Mouse (Mus musculus): ENCODE measurements around the gene Padi1. TPM values are rescaled to one million over a fixed set of nuclear protein-coding genes. Genes with fewer than 3 reads are reported as not detected.
A peak's percentile ranks its signal among the peaks of the same experiment; 100 is the strongest.

The Padi1 gene
- polyA plus RNA-seq, 1 experiment from 2014 or later = 0.19 TPM

DNA sequence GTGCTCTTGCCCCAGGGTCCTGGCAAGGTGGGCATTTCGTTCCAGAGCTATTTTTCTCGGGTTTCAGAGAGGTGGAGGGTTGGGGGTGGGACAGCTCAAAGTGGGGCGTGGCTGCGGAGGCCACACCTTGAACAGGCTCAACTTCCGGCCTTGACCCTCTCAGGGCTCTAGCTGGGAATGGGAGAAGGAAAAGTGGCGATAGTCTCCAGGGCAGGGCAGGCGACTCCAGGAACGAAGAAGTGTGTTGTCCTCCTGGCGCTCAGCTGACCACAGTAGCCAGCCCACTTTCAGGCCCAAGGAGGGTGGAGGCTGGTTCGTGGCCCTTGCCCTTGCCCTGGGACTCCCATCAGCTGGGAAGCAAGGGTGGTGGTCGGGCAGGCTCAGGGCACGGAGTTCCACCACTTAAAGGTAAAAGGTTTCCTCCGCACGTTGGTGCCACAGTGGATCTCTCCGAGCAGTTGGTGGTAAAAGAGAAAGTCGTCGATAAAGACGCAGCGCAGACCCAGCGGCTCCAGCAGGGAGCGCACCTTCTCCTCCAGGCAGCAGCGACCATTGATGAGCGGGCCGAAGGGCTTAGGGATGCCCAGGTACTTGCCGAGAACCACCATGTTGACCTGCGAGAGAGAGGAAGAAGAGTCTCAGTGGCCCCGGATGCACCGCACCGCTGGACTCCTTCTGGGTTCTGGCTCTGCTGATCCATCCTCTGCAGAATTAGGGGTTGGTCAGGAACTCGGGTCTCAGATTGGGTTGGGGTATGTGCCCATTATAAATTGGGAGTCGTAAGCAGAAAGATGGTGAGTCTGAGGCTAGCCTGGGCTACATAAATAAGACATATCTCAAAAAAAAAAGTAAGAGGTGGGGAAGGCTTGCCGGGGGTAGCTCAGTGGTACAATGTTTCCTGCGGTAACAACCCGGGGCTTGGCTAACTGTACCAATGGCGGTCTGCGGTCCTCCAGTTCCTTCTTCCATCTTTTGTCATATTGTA, 31.0 kb downstream of the Padi1 start:
- ATAC-seq (ENCODE audit: low FRiP score) = no peak
- Histone ChIP-seq H3K4me3 (peak overlapping the region; percentile 25), H3K36me3 (no peaks in the 10 kb centered on the region), H3K4me2 (replicated peaks) (peak overlapping the region; percentile 49), H3K9me3 (replicated peaks) (no peaks in the 10 kb centered on the region), H3K27me3 (peaks cover 8% of the 10 kb centered on the region), H3K4me1 (0 out of 2 replicates have a peak, but pooled peaks cover 18% of the 10 kb centered on the region), H3K9ac (no peak overlapping the region; the same call in 1 of the 2 replicates), H3K27ac (peak overlapping the region; percentile 45; the same call in 1 of the 2 replicates)
- 24% methylated on average over 36 of the region's 36 CpGs for WGBS

GRCm38 (mm10) chr4:140813358-140814185, 32.0 kb downstream of the Padi1 start:
- H3K4me3 ChIP-seq = 0 out of 2 replicates have a peak overlapping the region, but pooled peaks have one; percentile 25
- no peak for ATAC-seq (ENCODE audit: low FRiP score)
- no peak overlapping the region for H3K27ac ChIP-seq
- peaks cover 8% of the 10 kb centered on the region for H3K27me3 ChIP-seq
- H3K9me3 ChIP-seq (replicated peaks) = no peaks in the 10 kb centered on the region
- H3K9ac ChIP-seq = no peak overlapping the region
- 28% methylated on average over 13 of the region's 13 CpGs for WGBS
- peak overlapping the region; percentile 49 for H3K4me2 ChIP-seq (replicated peaks)
- H3K4me1 ChIP-seq = 0 out of 2 replicates have a peak, but pooled peaks cover 18% of the 10 kb centered on the region
- no peaks in the 10 kb centered on the region for H3K36me3 ChIP-seq

DNA sequence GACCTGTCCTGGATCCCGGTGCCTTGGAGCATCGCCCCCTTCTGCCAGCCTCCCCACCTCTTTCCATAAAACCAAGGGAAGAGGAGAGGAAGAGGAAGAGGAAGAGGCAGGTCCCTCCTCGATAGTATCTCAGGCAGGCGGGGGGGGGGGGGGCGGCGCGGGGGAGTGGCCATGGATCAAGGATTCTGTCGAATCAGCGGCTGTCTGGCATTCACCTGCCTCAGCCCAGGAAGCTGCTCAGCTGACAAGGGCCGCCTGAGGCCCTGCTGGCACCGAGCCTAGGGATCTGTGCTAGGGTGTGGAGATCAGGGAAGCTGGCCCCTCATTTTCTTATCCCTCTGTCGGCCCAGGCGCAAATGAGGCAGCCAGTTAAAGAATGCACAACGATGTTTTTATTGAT, 33.0 kb downstream of the Padi1 start:
- no peak overlapping the region for H3K4me3 ChIP-seq
- no peak overlapping the region for H3K27ac ChIP-seq
- 41% methylated on average over 13 of the region's 14 CpGs for WGBS
- no peak for ATAC-seq (ENCODE audit: low FRiP score)
- H3K9me3 ChIP-seq (replicated peaks) = no peaks in the 10 kb centered on the region
- H3K9ac ChIP-seq = no peak overlapping the region
- no peak overlapping the region for H3K4me2 ChIP-seq (replicated peaks)
- 0 out of 2 replicates have a peak, but pooled peaks cover 18% of the 10 kb centered on the region for H3K4me1 ChIP-seq
- no peaks in the 10 kb centered on the region for H3K36me3 ChIP-seq
- H3K27me3 ChIP-seq = peaks cover 8% of the 10 kb centered on the region

- Histone ChIP-seq H3K4me1 (0 out of 2 replicates have a peak, but pooled peaks cover 18% of the 10 kb centered on the region), H3K27me3 (peaks cover 8% of the 10 kb centered on the region), H3K4me3 (no peak overlapping the region), H3K27ac (no peak overlapping the region), H3K9ac (no peak overlapping the region), H3K4me2 (replicated peaks) (no peak overlapping the region), H3K36me3 (no peaks in the 10 kb centered on the region), H3K9me3 (replicated peaks) (no peaks in the 10 kb centered on the region)
- 79% methylated on average over 8 of the region's 8 CpGs for WGBS
- no peak for ATAC-seq (ENCODE audit: low FRiP score)
These were observed 33.4 kb downstream of the Padi1 start for GRCm38 (mm10) chr4:140812191-140812590.

GRCm38 (mm10) chr4:140810458-140811260, 34.9 kb downstream of the Padi1 start, which contains the start of gene Padi3:
TSS of gene Padi3 (minus strand) at chr4:140810648.
- Histone ChIP-seq H3K9ac (no peak within 1 kb of the TSS), H3K27me3 (peaks cover 8% of the 10 kb centered on the region), H3K4me3 (no peak within 1 kb of the TSS), H3K27ac (no peak within 1 kb of the TSS), H3K36me3 (no peaks in the 10 kb centered on the region), H3K4me1 (0 out of 2 replicates have a peak, but pooled peaks cover 8% of the 10 kb centered on the region), H3K4me2 (replicated peaks) (no peak within 1 kb of the TSS), H3K9me3 (replicated peaks) (no peaks in the 10 kb centered on the region)
- 75% methylated on average over 16 of the region's 16 CpGs for WGBS
- ATAC-seq (ENCODE audit: low FRiP score) = no peak; the same call in 1 of the 2 replicates

GRCm38 (mm10) chr4:140809118-140809517, 36.5 kb downstream of the Padi1 start:
- Histone ChIP-seq H3K4me3 (no peak overlapping the region), H3K36me3 (no peaks in the 10 kb centered on the region), H3K9me3 (replicated peaks) (no peaks in the 10 kb centered on the region), H3K4me1 (0 out of 2 replicates have a peak, but pooled peaks cover 5% of the 10 kb centered on the region), H3K4me2 (replicated peaks) (no peak overlapping the region), H3K27me3 (0 out of 2 replicates have a peak, but pooled peaks cover 2% of the 10 kb centered on the region), H3K27ac (no peak overlapping the region), H3K9ac (no peak overlapping the region)
- no peak for ATAC-seq (ENCODE audit: low FRiP score)
- WGBS = 85% methylated on average over 8 of the region's 8 CpGs

- Histone ChIP-seq H3K9me3 (replicated peaks) (no peaks in the 10 kb centered on the region), H3K4me1 (no peaks in the 10 kb centered on the region), H3K4me2 (replicated peaks) (no peak overlapping the region), H3K27ac (no peak overlapping the region), H3K4me3 (no peak overlapping the region), H3K27me3 (0 out of 2 replicates have a peak, but pooled peaks cover 6% of the 10 kb centered on the region), H3K9ac (no peak overlapping the region), H3K36me3 (no peaks in the 10 kb centered on the region)
- no peak for ATAC-seq (ENCODE audit: low FRiP score)
- 88% methylated on average over 9 of the region's 9 CpGs for WGBS
These were observed 41.0 kb downstream of the Padi1 start for GRCm38 (mm10) chr4:140804601-140805000.

DNA sequence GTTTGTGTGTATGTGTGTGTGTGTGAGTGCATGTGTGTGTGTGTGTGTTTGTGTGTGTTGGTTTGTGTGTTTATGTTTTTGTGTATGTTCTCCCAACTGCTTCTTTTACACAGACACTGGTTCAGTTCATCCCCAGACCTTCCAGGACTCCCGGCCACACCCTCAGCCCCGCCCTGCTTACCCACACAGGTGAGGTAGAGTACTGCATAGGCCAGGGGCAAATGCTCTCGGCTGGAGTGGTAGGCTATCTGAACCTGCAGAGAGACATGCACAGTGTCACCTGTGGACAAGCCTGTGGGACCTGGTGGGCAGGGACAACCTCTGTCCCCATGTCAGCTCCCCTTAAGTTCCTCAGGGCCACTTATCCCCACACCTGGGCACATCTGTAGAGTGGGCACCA, 44.2 kb downstream of the Padi1 start:
- Histone ChIP-seq H3K9ac (no peak overlapping the region), H3K9me3 (replicated peaks) (no peaks in the 10 kb centered on the region), H3K36me3 (no peaks in the 10 kb centered on the region), H3K4me1 (no peaks in the 10 kb centered on the region), H3K4me3 (no peak overlapping the region), H3K27me3 (0 out of 2 replicates have a peak, but pooled peaks cover 6% of the 10 kb centered on the region), H3K4me2 (replicated peaks) (no peak overlapping the region), H3K27ac (no peak overlapping the region)
- ATAC-seq (ENCODE audit: low FRiP score) = no peak
- 74% methylated on average over 3 of the region's 3 CpGs for WGBS

- Histone ChIP-seq H3K4me1 (0 out of 2 replicates have a peak, but pooled peaks cover 2% of the 10 kb centered on the region), H3K36me3 (no peaks in the 10 kb centered on the region), H3K4me2 (replicated peaks) (no peak overlapping the region), H3K9me3 (replicated peaks) (no peaks in the 10 kb centered on the region), H3K27ac (no peak overlapping the region), H3K9ac (no peak overlapping the region), H3K4me3 (no peak overlapping the region), H3K27me3 (0 out of 2 replicates have a peak, but pooled peaks cover 5% of the 10 kb centered on the region)
- 79% methylated on average over 3 of the region's 3 CpGs for WGBS
- no peak for ATAC-seq (ENCODE audit: low FRiP score)
These were observed 48.8 kb downstream of the Padi1 start for GRCm38 (mm10) chr4:140796786-140797185.

DNA sequence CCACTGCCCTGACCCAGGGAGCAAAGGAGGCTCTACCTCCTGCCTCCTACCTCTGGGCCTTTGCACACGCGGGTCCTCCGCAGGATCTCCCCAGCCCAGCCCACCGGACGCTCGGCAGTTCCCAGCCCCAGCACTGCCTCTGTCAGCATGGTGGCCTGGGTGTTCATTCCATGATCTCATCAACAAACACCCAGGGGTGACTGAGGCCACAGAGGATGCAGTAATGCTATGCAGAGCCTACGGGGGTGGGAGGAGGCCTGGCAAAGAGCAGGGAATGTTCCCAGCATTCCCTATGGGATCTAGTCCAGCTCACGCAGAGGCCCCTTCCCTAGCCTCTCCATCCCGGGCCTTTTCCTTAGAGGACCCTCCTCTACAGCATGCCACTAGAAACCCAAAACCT, 50.9 kb downstream of the Padi1 start:
- no peak overlapping the region for H3K9ac ChIP-seq
- no peak overlapping the region for H3K4me2 ChIP-seq (replicated peaks)
- no peak for ATAC-seq (ENCODE audit: low FRiP score)
- 0 out of 2 replicates have a peak, but pooled peaks cover 5% of the 10 kb centered on the region for H3K27me3 ChIP-seq
- no peaks in the 10 kb centered on the region for H3K9me3 ChIP-seq (replicated peaks)
- no peak overlapping the region for H3K4me3 ChIP-seq
- H3K36me3 ChIP-seq = no peaks in the 10 kb centered on the region
- 0 out of 2 replicates have a peak, but pooled peaks cover 2% of the 10 kb centered on the region for H3K4me1 ChIP-seq
- H3K27ac ChIP-seq = no peak overlapping the region
- 86% methylated on average over 9 of the region's 9 CpGs for WGBS

GRCm38 (mm10) chr4:140793795-140794194, 51.8 kb downstream of the Padi1 start:
- Histone ChIP-seq H3K36me3 (no peaks in the 10 kb centered on the region), H3K27me3 (0 out of 2 replicates have a peak, but pooled peaks cover 5% of the 10 kb centered on the region), H3K4me2 (replicated peaks) (no peak overlapping the region), H3K4me3 (no peak overlapping the region), H3K4me1 (0 out of 2 replicates have a peak, but pooled peaks cover 2% of the 10 kb centered on the region), H3K9ac (no peak overlapping the region), H3K27ac (no peak overlapping the region), H3K9me3 (replicated peaks) (no peaks in the 10 kb centered on the region)
- 44% methylated on average over 9 of the region's 9 CpGs for WGBS
- ATAC-seq (ENCODE audit: low FRiP score) = no peak
